ENCODE assay signal across 21 mouse cellular contexts in the genomic region with DNA sequence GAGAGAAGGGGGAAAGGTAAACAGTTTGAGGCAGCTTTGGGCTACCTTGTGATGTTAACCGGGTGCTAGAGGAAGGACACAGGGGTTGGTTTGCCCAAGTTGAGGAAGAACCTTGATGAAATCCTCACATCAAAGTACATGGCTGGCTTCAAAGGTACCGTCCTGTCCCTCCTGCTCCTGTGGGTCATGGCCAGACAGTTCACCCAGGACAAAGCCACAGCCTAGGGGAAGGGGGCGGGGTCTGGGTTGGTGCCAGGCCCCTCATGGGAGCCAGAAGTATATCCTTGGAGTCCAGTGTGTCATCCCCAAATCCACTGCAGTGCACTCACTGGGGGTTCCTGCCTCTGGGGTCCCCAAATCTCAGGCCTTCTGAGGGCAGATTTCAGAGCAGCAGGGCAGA.
DNase-seq lines count a peak whose midpoint lies in the region; ATAC-seq lines count a peak whose summit lies in the region.
"Had no signal": no experiment of that assay in that cellular context is flagged by ENCODE, and none has a peak within 500 bp of the region (broad histone marks: within the 10 kb centered on the region; RNA-seq: fewer than 3 reads in every experiment).

No protein-coding gene starts in this region.

- peak; percentile 89 for DNase-seq in heart, adult 11 months
- DNase-seq in adrenal gland, adult (ENCODE audit: inconsistent age in 2 of 2, low spot score in 1 of 2): peak; percentile 97 to 98
- peak; percentile 89 for DNase-seq in adrenal gland, postnatal 25 days
- no peak for DNase-seq in gastrocnemius, postnatal 25 days
- no peak for DNase-seq in B cell, adult 2 months
- DNase-seq: cerebellum, adult 11-12 months; cerebellum, postnatal 10 days; gastrocnemius, postnatal 36 days; kidney, postnatal 36 days; right cerebral cortex, adult 18-20 months; right cerebral cortex, postnatal 4 days; thymus, postnatal 25 days had no signal

- no peaks in the 10 kb centered on the region for H3K36me3 ChIP-seq in heart, embryonic 11.5 days (ENCODE audit: control insufficient read depth, insufficient read depth, low read length)
- no peaks in the 10 kb centered on the region for H3K36me3 ChIP-seq in liver, embryonic 12.5 days
- H3K36me3 ChIP-seq: embryonic facial prominence, embryonic 10.5 days; intestine, embryonic 15.5 days; midbrain, embryonic 13.5 days; stomach, embryonic 15.5 days had no signal

- no peak overlapping the region for H3K4me3 ChIP-seq in heart, embryonic 11.5 days (ENCODE audit: low read depth, low read length)
- no peak overlapping the region for H3K4me3 ChIP-seq in liver, embryonic 12.5 days
- H3K4me3 ChIP-seq: embryonic facial prominence, embryonic 10.5 days; intestine, embryonic 15.5 days; midbrain, embryonic 13.5 days; stomach, embryonic 15.5 days had no signal

- H3K9ac ChIP-seq in heart, embryonic 11.5 days (ENCODE audit: low read depth, low read length): no peak overlapping the region
- no peak overlapping the region for H3K9ac ChIP-seq in liver, embryonic 12.5 days
- H3K9ac ChIP-seq: intestine, embryonic 15.5 days; midbrain, embryonic 13.5 days; stomach, embryonic 15.5 days had no signal

- H3K4me2 ChIP-seq in heart, embryonic 11.5 days: no peak overlapping the region
- H3K4me2 ChIP-seq in liver, embryonic 12.5 days: no peak overlapping the region
- H3K4me2 ChIP-seq: intestine, embryonic 15.5 days; midbrain, embryonic 13.5 days; stomach, embryonic 15.5 days had no signal

- no peak for ATAC-seq in heart, embryonic 11.5 days (replicated peaks; ENCODE audit: insufficient number of reproducible peaks, low FRiP score, low TSS enrichment)
- ATAC-seq in liver, embryonic 12.5 days: peak; percentile 66
- ATAC-seq in activated CD4-positive, CD25-positive, alpha-beta regulatory T cell, adult 4 months: no peak
- ATAC-seq: forebrain, embryonic 16.5 days; hindbrain, embryonic 16.5 days; intestine, embryonic 15.5 days; midbrain, embryonic 13.5 days had no signal

- WGBS in heart, embryonic 11.5 days (ENCODE audit: insufficient replicate concordance): 68% methylated on average over 3 of the region's 3 CpGs
- WGBS in liver, embryonic 12.5 days (ENCODE audit: insufficient replicate concordance): 50% methylated on average over 3 of the region's 3 CpGs

- no peak overlapping the region for H3K27ac ChIP-seq in heart, embryonic 11.5 days (ENCODE audit: low read depth, low read length)
- 0 out of 2 replicates have a peak overlapping the region, but pooled peaks have one; percentile 10 for H3K27ac ChIP-seq in liver, embryonic 12.5 days
- H3K27ac ChIP-seq: embryonic facial prominence, embryonic 10.5 days; intestine, embryonic 15.5 days; midbrain, embryonic 13.5 days; stomach, embryonic 15.5 days had no signal

- H3K9me3 ChIP-seq in heart, embryonic 11.5 days (replicated peaks; ENCODE audit: control insufficient read depth, low read length): no peaks in the 10 kb centered on the region
- no peaks in the 10 kb centered on the region for H3K9me3 ChIP-seq in liver, embryonic 12.5 days (replicated peaks)
- H3K9me3 ChIP-seq: embryonic facial prominence, embryonic 10.5 days; intestine, embryonic 15.5 days; midbrain, embryonic 13.5 days; stomach, embryonic 15.5 days had no signal

- peaks cover under 1% of the 10 kb centered on the region; the same call in 1 of the 2 replicates for H3K4me1 ChIP-seq in heart, embryonic 11.5 days (ENCODE audit: control insufficient read depth, insufficient read depth, low read length)
- 0 out of 2 replicates have a peak, but pooled peaks cover 7% of the 10 kb centered on the region for H3K4me1 ChIP-seq in liver, embryonic 12.5 days
- H3K4me1 ChIP-seq: embryonic facial prominence, embryonic 10.5 days; intestine, embryonic 15.5 days; midbrain, embryonic 13.5 days had no signal

- no peaks in the 10 kb centered on the region for H3K27me3 ChIP-seq in heart, embryonic 11.5 days (ENCODE audit: control insufficient read depth, insufficient read depth, low read length)
- no peaks in the 10 kb centered on the region; the same call in 1 of the 2 replicates for H3K27me3 ChIP-seq in liver, embryonic 12.5 days (replicated peaks)
- H3K27me3 ChIP-seq: intestine, embryonic 15.5 days; midbrain, embryonic 13.5 days; stomach, embryonic 15.5 days had no signal

Comparison
In these comparisons a context has a peak if more than half of its experiments do, and no peak if none do; other contexts are left out.
1. DNase-seq: peak in heart, adult 11 months (single experiment), adrenal gland, adult (2 of 2) and adrenal gland, postnatal 25 days (single experiment); none in gastrocnemius, postnatal 25 days (single experiment) and B cell, adult 2 months (0 of 2).